Mouse (Mus musculus) MEL (cell line): ENCODE results near the gene Rims1. TPM values are rescaled to one million over a fixed set of nuclear protein-coding genes. Genes with fewer than 3 reads are reported as not detected.

Source experiments
- DNase-seq: peaks from one replicate; pipeline ENCODE4 v3.0.0; 2011; ENCODE audit warnings: low read depth, low spot score
- H3K27ac ChIP-seq: 2 replicates; pipeline ENCODE4 v1.5.1; 2012; ENCODE audit warnings: low read depth, mild to moderate bottlenecking, control low read depth, low read length, moderate library complexity; ENCODE audit not compliant: control insufficient read depth
- H3K27me3 ChIP-seq, 2 experiments: fragments of 150-350 bp in 1 of 2; sonication (generic) in 1 of 2; 2 replicates each; pipeline ENCODE4 v1.6.1; 2012; ENCODE audit warnings: low read length in 2 of 2, mild to moderate bottlenecking in 2 of 2, improper control_type of control experiment in 1 of 2, moderate library complexity in 1 of 2; ENCODE audit not compliant: insufficient read depth in 2 of 2, control insufficient read depth in 1 of 2
- H3K36me3 ChIP-seq, 2 experiments: 2 replicates each; pipeline ENCODE4 v1.6.1; 2012 to 2014; ENCODE audit warnings: low read length in 2 of 2, improper control_type of control experiment in 1 of 2, inconsistent platforms in 1 of 2, mild to moderate bottlenecking in 1 of 2; ENCODE audit not compliant: insufficient read depth in 2 of 2, control insufficient read depth in 1 of 2
- H3K4me1 ChIP-seq, 2 experiments: fragments of 150-350 bp in 1 of 2; sonication (generic) in 1 of 2; 2 replicates each; pipeline ENCODE4 v1.6.1; 2012; ENCODE audit warnings: low read length in 2 of 2, improper control_type of control experiment in 1 of 2, mild to moderate bottlenecking in 1 of 2; ENCODE audit not compliant: insufficient read depth in 2 of 2, control insufficient read depth in 1 of 2
- H3K4me3 ChIP-seq, 2 experiments: fragments of 150-350 bp in 1 of 2; sonication (generic) in 1 of 2; 2 replicates each; pipeline ENCODE4 v1.5.1; 2012; ENCODE audit warnings: low read depth in 2 of 2, low read length in 2 of 2, mild to moderate bottlenecking in 2 of 2, moderate library complexity in 2 of 2, control low read depth in 1 of 2, improper control_type of control experiment in 1 of 2; ENCODE audit not compliant: control insufficient read depth in 1 of 2, insufficient read depth in 1 of 2
- H3K79me2 ChIP-seq: 2 replicates; pipeline ENCODE4 v1.6.1; 2012; ENCODE audit warnings: mild to moderate bottlenecking, low read length, moderate library complexity; ENCODE audit not compliant: control insufficient read depth, poor library complexity, insufficient read depth
- H3K9ac ChIP-seq: 2 replicates; pipeline ENCODE4 v1.6.1; 2012; ENCODE audit warnings: low read depth, mild to moderate bottlenecking, control low read depth, low read length, moderate library complexity; ENCODE audit not compliant: control insufficient read depth, poor library complexity, severe bottlenecking
- H3K9me3 ChIP-seq: fragments of 150-350 bp; sonication (generic); replicated peaks from 2 replicates; pipeline ENCODE4 v1.6.1; 2012; ENCODE audit warnings: mild to moderate bottlenecking, low read length, improper control_type of control experiment, moderate library complexity; ENCODE audit not compliant: insufficient read depth
- BHLHE40 ChIP-seq: IDR thresholded peaks from 2 replicates; pipeline ENCODE4 v1.6.1; 2012; ENCODE audit warnings: low read depth, mild to moderate bottlenecking, inconsistent platforms, low read length, improper control_type of control experiment, borderline replicate concordance
- CHD2 ChIP-seq: IDR thresholded peaks from 2 replicates; pipeline ENCODE4 v1.6.1; 2011; ENCODE audit warnings: low read length, improper control_type of control experiment
- E2F4 ChIP-seq: IDR thresholded peaks from 2 replicates; pipeline ENCODE4 v1.6.1; 2011; ENCODE audit warnings: low read depth, low read length, improper control_type of control experiment, borderline replicate concordance
- ELF1 ChIP-seq: IDR thresholded peaks from 2 replicates; pipeline ENCODE4 v1.6.1; 2014; ENCODE audit warnings: low read depth, mild to moderate bottlenecking, inconsistent platforms, low read length, improper control_type of control experiment, moderate library complexity
- EP300 ChIP-seq, 2 experiments: IDR thresholded peaks; 2 replicates each; pipeline ENCODE4 v1.6.1; 2011; ENCODE audit warnings: improper control_type of control experiment in 2 of 2, low read length in 2 of 2, low read depth in 1 of 2, mild to moderate bottlenecking in 1 of 2
- ETS1 ChIP-seq: IDR thresholded peaks from 2 replicates; pipeline ENCODE4 v1.6.1; 2012; ENCODE audit warnings: low read depth, mild to moderate bottlenecking, inconsistent platforms, low read length, improper control_type of control experiment, moderate library complexity
- GATA1 ChIP-seq: IDR thresholded peaks from 2 replicates; pipeline ENCODE4 v1.6.1; 2011; ENCODE audit warnings: low read depth, low read length, improper control_type of control experiment
- HCFC1 ChIP-seq: IDR thresholded peaks from 2 replicates; pipeline ENCODE4 v1.6.1; 2012; ENCODE audit warnings: low read depth, mild to moderate bottlenecking, inconsistent platforms, low read length, improper control_type of control experiment, moderate library complexity
- JUND ChIP-seq: IDR thresholded peaks from 2 replicates; pipeline ENCODE4 v1.6.1; 2011; ENCODE audit warnings: low read depth, mild to moderate bottlenecking, improper control_type of control experiment, low read length
- MAFK ChIP-seq: IDR thresholded peaks from 2 replicates; pipeline ENCODE4 v1.6.1; 2011; ENCODE audit warnings: low read depth, mild to moderate bottlenecking, low read length, improper control_type of control experiment, borderline replicate concordance
- MAX ChIP-seq: IDR thresholded peaks from 2 replicates; pipeline ENCODE4 v1.6.1; 2011; ENCODE audit warnings: low read length, improper control_type of control experiment
- MEF2A ChIP-seq: IDR thresholded peaks from 2 replicates; pipeline ENCODE4 v1.6.1; 2014; ENCODE audit warnings: low read depth, mild to moderate bottlenecking, inconsistent platforms, low read length, improper control_type of control experiment; ENCODE audit not compliant: poor library complexity, insufficient replicate concordance, severe bottlenecking; ENCODE audit errors: extremely low read depth
- NRF1 ChIP-seq: IDR thresholded peaks from 2 replicates; pipeline ENCODE4 v1.6.1; 2014; ENCODE audit warnings: low read depth, mild to moderate bottlenecking, inconsistent platforms, low read length, improper control_type of control experiment, moderate library complexity; ENCODE audit not compliant: poor library complexity, insufficient read depth, severe bottlenecking
- POLR2AphosphoS5 ChIP-seq: IDR thresholded peaks from 2 replicates; pipeline ENCODE4 v1.6.1; 2012; ENCODE audit warnings: low read depth, borderline replicate concordance, mild to moderate bottlenecking, inconsistent platforms, low read length, moderate library complexity, mixed read lengths
- RAD21 ChIP-seq: IDR thresholded peaks from 2 replicates; pipeline ENCODE4 v1.6.1; 2011; ENCODE audit warnings: mild to moderate bottlenecking, low read depth, low read length, improper control_type of control experiment
- RCOR1 ChIP-seq: IDR thresholded peaks from 2 replicates; pipeline ENCODE4 v1.6.1; 2012; ENCODE audit warnings: low read depth, mild to moderate bottlenecking, inconsistent platforms, low read length, improper control_type of control experiment
- SIN3A ChIP-seq: IDR thresholded peaks from 2 replicates; pipeline ENCODE4 v1.6.1; 2012; ENCODE audit warnings: low read length, improper control_type of control experiment, inconsistent platforms
- SMC3 ChIP-seq: IDR thresholded peaks from 2 replicates; pipeline ENCODE4 v1.6.1; 2011; ENCODE audit warnings: low read depth, low read length, improper control_type of control experiment
- TAL1 ChIP-seq: IDR thresholded peaks from 2 replicates; pipeline ENCODE4 v1.6.1; 2012; ENCODE audit warnings: mild to moderate bottlenecking, inconsistent platforms, low read length, moderate library complexity, mixed read lengths
- TBP ChIP-seq: IDR thresholded peaks from 2 replicates; pipeline ENCODE4 v1.8.0; 2011; ENCODE audit warnings: low read depth, low read length, improper control_type of control experiment
- UBTF ChIP-seq: IDR thresholded peaks from 2 replicates; pipeline ENCODE4 v1.6.1; 2012; ENCODE audit warnings: low read depth, mild to moderate bottlenecking, inconsistent platforms, low read length, improper control_type of control experiment, moderate library complexity, borderline replicate concordance; ENCODE audit not compliant: insufficient read depth
- USF1 ChIP-seq: IDR thresholded peaks from 2 replicates; pipeline ENCODE4 v1.6.1; 2014; ENCODE audit warnings: low read depth, mild to moderate bottlenecking, inconsistent platforms, low read length, improper control_type of control experiment, moderate library complexity
- ZKSCAN1 ChIP-seq: IDR thresholded peaks from 2 replicates; pipeline ENCODE4 v1.6.1; 2012; ENCODE audit warnings: low read depth, mild to moderate bottlenecking, inconsistent platforms, low read length, improper control_type of control experiment, moderate library complexity
- ZMIZ1 ChIP-seq: IDR thresholded peaks from 2 replicates; pipeline ENCODE4 v1.6.1; 2012; ENCODE audit warnings: low read depth, mild to moderate bottlenecking, inconsistent platforms, low read length, improper control_type of control experiment, moderate library complexity
- polyA plus RNA-seq, 2 experiments: library from polyadenylated mRNA; stranded (reverse) in 1 of 2; unstranded in 1 of 2; fragments of >175 nt in 1 of 2; fragments of >200 nt in 1 of 2; gene quantifications; 2 replicates each; pipeline versions ENCODE4 v1.2.1 to v1.2.4; 2012; ENCODE audit warnings: low replicate concordance in 2 of 2, low read depth in 1 of 2; ENCODE audit not compliant: insufficient read length in 2 of 2, insufficient read depth in 1 of 2, missing spikeins in 1 of 2
- total RNA-seq: library from RNA; depleted of rRNA; stranded (reverse); fragments of 300-350 nt; gene quantifications from 2 replicates; pipeline ENCODE4 v1.2.3, GENCODE M21; 2012

Gene Rims1
- total and polyA plus RNA-seq, 3 experiments, result 0.31 TPM; not detected in 2

DNA sequence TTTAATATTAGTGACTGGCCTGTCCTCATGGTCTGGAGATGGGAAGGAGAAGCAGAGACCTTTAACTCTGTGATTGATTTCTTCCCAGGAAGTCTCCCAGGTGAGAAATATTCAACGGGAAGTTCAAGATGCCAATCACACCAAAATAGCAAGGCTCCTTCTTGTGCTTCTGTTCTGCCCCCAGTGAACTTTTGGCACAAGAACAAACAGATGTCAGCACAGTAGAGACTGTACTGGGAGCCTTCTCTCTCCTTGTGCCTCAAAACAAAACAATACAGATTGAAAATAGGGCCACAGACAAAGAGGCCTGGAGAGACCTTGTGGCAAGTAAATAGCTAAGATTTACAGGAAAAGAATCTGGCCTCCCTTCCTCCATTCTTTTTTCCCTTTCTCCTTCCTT, 110.7 kb downstream of the Rims1 start:
- no peak overlapping the region for H3K27ac ChIP-seq
- no peak overlapping the region for H3K9ac ChIP-seq
- H3K4me1 ChIP-seq, result no peaks in the 10 kb centered on the region
- H3K79me2 ChIP-seq, result no peaks in the 10 kb centered on the region
- no peak for DNase-seq
- H3K4me3 ChIP-seq, result no peak overlapping the region
- H3K27me3 ChIP-seq, result no peaks in the 10 kb centered on the region
- no peak for TF ChIP-seq TBP
- TF ChIP-seq GATA1, result no peak
- TF ChIP-seq SMC3, result no peak
- H3K36me3 ChIP-seq, result no peaks in the 10 kb centered on the region
- no peaks in the 10 kb centered on the region for H3K9me3 ChIP-seq

DNA sequence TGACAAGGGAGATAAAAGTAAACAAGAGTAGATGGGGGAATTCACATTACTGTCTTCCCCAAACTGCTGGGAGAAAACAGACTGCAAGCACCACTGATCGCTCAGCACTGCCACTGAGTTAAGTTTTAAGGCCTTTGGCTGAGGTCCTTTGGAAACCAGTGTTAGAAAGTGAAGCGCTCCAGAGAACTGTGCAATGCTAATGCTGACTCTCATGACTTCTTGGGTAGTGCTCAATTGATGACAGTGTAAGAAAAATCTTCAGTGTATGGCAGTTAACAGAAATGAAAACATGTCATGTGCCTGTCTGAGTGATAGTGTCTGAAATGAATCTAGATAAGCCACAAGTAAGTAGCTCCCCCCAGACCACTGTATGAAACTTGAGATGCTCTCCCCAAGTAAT, 111.3 kb downstream of the Rims1 start:
- no peaks in the 10 kb centered on the region for H3K36me3 ChIP-seq
- H3K27ac ChIP-seq, result no peak overlapping the region
- H3K79me2 ChIP-seq, result no peaks in the 10 kb centered on the region
- no peaks in the 10 kb centered on the region for H3K9me3 ChIP-seq
- H3K4me1 ChIP-seq, result no peaks in the 10 kb centered on the region
- no peak overlapping the region for H3K4me3 ChIP-seq
- H3K9ac ChIP-seq, result no peak overlapping the region
- no peak for DNase-seq
- no peaks in the 10 kb centered on the region for H3K27me3 ChIP-seq
- TF ChIP-seq USF1, result no peak
- no peak for TF ChIP-seq MEF2A
- TF ChIP-seq TAL1, result no peak
- TF ChIP-seq POLR2AphosphoS5, result no peak
- no peak for TF ChIP-seq RCOR1
- no peak for TF ChIP-seq SIN3A
- TF ChIP-seq ZMIZ1, result no peak
- no peak for TF ChIP-seq HCFC1
- TF ChIP-seq RAD21, result no peak
- no peak for TF ChIP-seq EP300 (IDR thresholded peaks at IDR 0.05; ENCODE audit: low read depth in 1 of 2, low read length in 2 of 2)
- TF ChIP-seq CHD2, result no peak
- TF ChIP-seq ELF1, result no peak
- TF ChIP-seq NRF1, result no peak
- TF ChIP-seq SMC3, result no peak
- TF ChIP-seq MAX, result no peak
- TF ChIP-seq, all 39 proteins: peak for 0

DNA sequence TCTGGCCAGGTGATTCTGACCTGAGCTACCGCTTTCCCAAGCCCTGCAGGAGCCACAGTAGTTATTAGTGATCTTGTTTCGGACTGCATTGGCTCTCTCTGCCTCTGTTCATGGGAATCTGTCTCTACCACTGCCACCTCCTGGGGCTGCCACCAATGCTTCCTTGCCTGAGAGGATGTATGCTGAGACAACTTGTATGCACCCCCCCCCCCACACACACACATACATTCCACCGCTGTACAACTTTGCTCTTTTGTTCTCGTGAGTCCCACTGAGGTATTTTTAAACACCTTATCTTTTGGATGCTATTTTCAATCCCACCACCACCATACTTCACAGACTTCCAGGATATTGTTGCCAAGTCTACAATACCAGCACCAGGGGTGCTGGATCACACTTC, 122.3 kb downstream of the Rims1 start:
- no peaks in the 10 kb centered on the region for H3K36me3 ChIP-seq
- no peak overlapping the region for H3K9ac ChIP-seq
- DNase-seq, result no peak
- H3K9me3 ChIP-seq, result no peaks in the 10 kb centered on the region
- H3K4me1 ChIP-seq, result no peaks in the 10 kb centered on the region
- H3K79me2 ChIP-seq, result no peaks in the 10 kb centered on the region
- no peaks in the 10 kb centered on the region for H3K27me3 ChIP-seq
- no peak for TF ChIP-seq UBTF
- TF ChIP-seq EP300 (IDR thresholded peaks at IDR 0.05; ENCODE audit: low read depth in 1 of 2, low read length in 2 of 2), result no peak
- no peak for TF ChIP-seq USF1
- TF ChIP-seq JUND, result no peak
- no peak for TF ChIP-seq BHLHE40
- no peak for TF ChIP-seq POLR2AphosphoS5
- no peak for TF ChIP-seq RAD21
- no peak for TF ChIP-seq E2F4
- no peak for TF ChIP-seq MEF2A
- no peak for TF ChIP-seq ETS1
- TF ChIP-seq ZKSCAN1, result no peak
- no peak for TF ChIP-seq MAFK
- H3K4me3 ChIP-seq, result no peak overlapping the region
- H3K27ac ChIP-seq, result no peak overlapping the region
